Mouse (Mus musculus) limb, embryonic 10.5 days (tissue): ENCODE data around the gene Daam2. TPM values are rescaled to one million over a fixed set of nuclear protein-coding genes. Genes with fewer than 3 reads are reported as not detected.

Experiments used
- DNase-seq: peaks from one replicate; pipeline ENCODE4 v3.0.0-alpha.2; 2017; ENCODE audit warnings: low spot score
- H3K27ac ChIP-seq: fragments of 300-500 bp; sonication (generic); 2 replicates; pipeline ENCODE4 v1.5.1; 2016; ENCODE audit warnings: mild to moderate bottlenecking
- H3K27me3 ChIP-seq: fragments of 300-500 bp; sonication (generic); 2 replicates; pipeline ENCODE4 v1.6.1; 2016; ENCODE audit warnings: low read depth, mild to moderate bottlenecking; ENCODE audit not compliant: poor library complexity, severe bottlenecking
- H3K36me3 ChIP-seq: fragments of 300-500 bp; sonication (generic); 2 replicates; pipeline ENCODE4 v1.6.1; 2016; ENCODE audit warnings: mild to moderate bottlenecking, moderate library complexity
- H3K4me1 ChIP-seq: fragments of 300-500 bp; sonication (generic); 2 replicates; pipeline ENCODE4 v1.6.1; 2016
- H3K4me3 ChIP-seq: fragments of 300-500 bp; sonication (generic); 2 replicates; pipeline ENCODE4 v1.5.1; 2016; ENCODE audit warnings: mild to moderate bottlenecking, moderate library complexity
- H3K9me3 ChIP-seq: fragments of 300-500 bp; sonication (generic); replicated peaks from 2 replicates; pipeline ENCODE4 v1.6.1; 2016; ENCODE audit warnings: mild to moderate bottlenecking
- WGBS: fragments of 180-500 bp; shearing (Covaris S2); methylation state at CpG from one replicate; pipeline ENCODE4 v1.1.7; 2016; 5-methylcytosine and 5-hydroxymethylcytosine counted together
- polyA plus RNA-seq: library from polyadenylated mRNA; unstranded; fragments of >200 nt; fragmentation: Nextera tagmentation; extraction: Ambion mirVana; gene quantifications from 2 replicates; pipeline ENCODE4 v1.2.1, GENCODE M21; 2016

The Daam2 gene
- polyA plus RNA-seq, 1 experiment from 2014 or later = 10.7 TPM

- WGBS = 77% methylated on average over 2 of the region's 2 CpGs
- DNase-seq = no peak
- H3K36me3 ChIP-seq = peaks cover 25% of the 10 kb centered on the region
- H3K9me3 ChIP-seq = no peaks in the 10 kb centered on the region
- H3K4me3 ChIP-seq = no peak overlapping the region
- peaks cover 14% of the 10 kb centered on the region for H3K4me1 ChIP-seq
- no peaks in the 10 kb centered on the region for H3K27me3 ChIP-seq
- no peak overlapping the region for H3K27ac ChIP-seq
These were observed 63.9 kb downstream of the Daam2 start for GRCm38 (mm10) chr17:49500234-49500633.

DNA sequence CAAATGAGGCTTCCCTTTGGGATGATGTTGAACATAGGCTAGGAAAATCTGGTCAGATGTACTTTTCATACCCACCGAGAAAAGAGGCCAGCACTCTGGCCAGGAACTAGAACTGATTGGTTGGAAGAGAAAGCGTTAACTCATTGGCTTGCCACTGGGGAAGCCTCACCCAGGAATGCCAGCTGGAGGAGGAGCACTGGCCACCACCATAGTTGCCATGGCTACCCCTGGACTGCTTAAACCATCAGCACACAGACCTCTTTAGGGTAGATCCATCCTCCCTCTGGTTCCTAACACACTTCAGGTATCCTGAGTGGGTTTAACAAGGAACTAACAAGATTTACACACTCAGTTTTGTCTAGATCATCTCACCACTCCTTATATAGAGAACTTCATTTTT, 64.5 kb downstream of the Daam2 start:
- H3K9me3 ChIP-seq = no peaks in the 10 kb centered on the region

GRCm38 (mm10) chr17:49498169-49498568, 66.0 kb downstream of the Daam2 start:
- no peak overlapping the region for H3K27ac ChIP-seq
- 52% methylated on average over 3 of the region's 3 CpGs for WGBS
- peaks cover 46% of the 10 kb centered on the region for H3K36me3 ChIP-seq
- H3K4me1 ChIP-seq = peaks cover 4% of the 10 kb centered on the region; the same call in 1 of the 2 replicates
- H3K9me3 ChIP-seq = no peaks in the 10 kb centered on the region
- no peaks in the 10 kb centered on the region for H3K27me3 ChIP-seq
- H3K4me3 ChIP-seq = no peak overlapping the region
- DNase-seq = no peak

More for the DNA sequence above, 64.5 kb downstream of the Daam2 start:
- Histone ChIP-seq H3K36me3 (peaks cover 31% of the 10 kb centered on the region), H3K4me1 (peaks cover 14% of the 10 kb centered on the region), H3K27ac (no peak overlapping the region), H3K27me3 (no peaks in the 10 kb centered on the region), H3K4me3 (no peak overlapping the region)
- WGBS = 81% methylated on average over 2 of the region's 2 CpGs
- DNase-seq = no peak

DNA sequence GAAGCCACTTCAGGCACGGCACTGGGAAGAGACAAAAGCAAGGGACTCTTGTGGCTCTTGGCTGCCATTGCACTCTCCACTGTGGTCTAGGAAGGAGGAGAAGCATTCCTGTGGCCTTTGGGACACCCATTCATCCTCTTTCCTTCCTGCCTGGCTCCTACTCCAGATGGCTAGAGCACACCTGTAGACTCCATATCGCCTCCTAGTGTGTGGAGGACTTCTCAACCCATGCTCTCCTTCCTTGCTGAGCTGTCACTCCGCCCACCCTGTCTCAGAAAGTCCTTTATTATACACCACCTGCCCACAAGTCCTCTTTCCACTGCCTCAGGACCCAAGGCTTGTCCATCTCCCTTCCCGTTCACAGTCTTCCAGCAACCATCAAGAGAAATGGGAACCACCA, 70.9 kb downstream of the Daam2 start:
- no peaks in the 10 kb centered on the region for H3K9me3 ChIP-seq
- no peak overlapping the region for H3K4me3 ChIP-seq
- peaks cover 72% of the 10 kb centered on the region for H3K36me3 ChIP-seq
- no peak for DNase-seq
- H3K27ac ChIP-seq = no peak overlapping the region
- H3K27me3 ChIP-seq = no peaks in the 10 kb centered on the region
- WGBS = 93% methylated on average over 4 of the region's 4 CpGs
- H3K4me1 ChIP-seq = 0 out of 2 replicates have a peak, but pooled peaks cover 2% of the 10 kb centered on the region

DNA sequence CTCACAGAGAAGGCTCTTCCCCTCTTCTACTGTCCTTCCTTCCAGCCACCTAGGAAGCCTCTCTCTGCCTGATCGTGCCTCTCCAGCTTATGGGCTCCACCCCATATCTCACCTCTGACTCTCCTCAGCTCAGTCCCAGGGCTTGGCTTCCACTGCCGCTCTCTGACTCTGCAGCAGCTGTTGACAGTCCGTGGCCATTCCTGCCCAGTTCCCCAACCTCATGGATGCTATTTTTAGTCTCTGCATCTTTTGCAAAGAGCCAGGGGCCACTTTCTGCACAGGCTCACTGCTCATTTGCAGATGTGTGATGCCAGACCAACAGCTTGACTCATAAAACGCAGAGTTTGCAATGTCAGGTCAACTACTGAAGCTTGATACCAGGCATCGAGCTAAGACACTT, 75.0 kb downstream of the Daam2 start:
- no peak for DNase-seq
- peaks cover 81% of the 10 kb centered on the region for H3K36me3 ChIP-seq
- H3K27ac ChIP-seq = no peak overlapping the region
- no peaks in the 10 kb centered on the region for H3K9me3 ChIP-seq
- H3K4me1 ChIP-seq = no peaks in the 10 kb centered on the region
- WGBS = 75% methylated on average over 5 of the region's 5 CpGs
- H3K27me3 ChIP-seq = no peaks in the 10 kb centered on the region
- no peak overlapping the region for H3K4me3 ChIP-seq

DNA sequence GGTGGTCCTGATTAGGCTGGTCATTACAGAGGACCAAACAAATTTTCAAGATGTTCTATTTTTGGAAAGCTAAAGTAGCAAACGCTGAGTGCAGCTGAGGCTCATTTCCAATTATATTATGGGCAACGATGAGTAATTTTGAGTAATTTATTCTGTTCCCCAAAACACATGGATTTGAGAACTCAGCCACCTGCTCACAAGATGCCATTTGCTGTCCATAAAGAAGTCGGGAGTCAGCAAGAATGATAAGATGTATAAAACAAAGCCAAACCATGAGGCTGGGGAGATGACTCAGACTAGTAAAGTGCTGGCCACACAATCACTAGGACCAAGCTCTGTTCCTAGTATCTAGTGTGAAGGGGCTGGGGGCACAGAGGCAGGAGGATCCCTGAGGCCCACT, 79.7 kb downstream of the Daam2 start:
- 89% methylated on average over 3 of the region's 3 CpGs for WGBS
- Histone ChIP-seq H3K27me3 (no peaks in the 10 kb centered on the region), H3K4me3 (no peak overlapping the region), H3K36me3 (peaks cover 98% of the 10 kb centered on the region), H3K4me1 (no peaks in the 10 kb centered on the region), H3K27ac (no peak overlapping the region), H3K9me3 (no peaks in the 10 kb centered on the region)
- no peak for DNase-seq

- no peak overlapping the region for H3K4me3 ChIP-seq
These were observed 82.3 kb downstream of the Daam2 start for GRCm38 (mm10) chr17:49481876-49482275.

DNA sequence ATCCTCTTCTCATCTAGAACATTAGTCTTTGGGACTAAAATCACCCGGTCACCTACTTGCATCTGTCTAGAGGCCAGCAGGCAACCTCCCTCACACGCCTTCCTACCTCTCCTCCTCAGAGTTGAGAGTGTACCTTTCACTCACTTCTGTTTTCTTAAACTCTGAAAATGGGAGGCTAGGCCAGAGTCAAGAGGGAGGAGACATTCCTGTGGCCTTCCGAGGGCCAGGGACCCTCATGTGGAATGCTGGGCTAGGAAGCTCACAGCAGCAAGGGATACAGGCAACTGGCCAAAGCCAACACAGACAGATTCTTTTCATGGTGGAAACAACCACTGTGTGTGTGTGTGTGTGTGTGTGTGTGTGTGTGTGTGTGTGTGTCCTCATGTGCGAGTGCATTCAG, 86.8 kb downstream of the Daam2 start:
- Histone ChIP-seq H3K27me3 (no peaks in the 10 kb centered on the region), H3K9me3 (no peaks in the 10 kb centered on the region), H3K4me1 (peaks cover 7% of the 10 kb centered on the region; the same call in 1 of the 2 replicates), H3K36me3 (peaks cover 93% of the 10 kb centered on the region), H3K4me3 (no peak overlapping the region), H3K27ac (no peak overlapping the region)
- no peak for DNase-seq
- WGBS = 83% methylated on average over 4 of the region's 4 CpGs

More at GRCm38 (mm10) chr17:49481876-49482275, 82.3 kb downstream of the Daam2 start:
- peaks cover 94% of the 10 kb centered on the region for H3K36me3 ChIP-seq
- WGBS = 88% methylated on average over 3 of the region's 3 CpGs
- no peaks in the 10 kb centered on the region for H3K9me3 ChIP-seq
- H3K4me1 ChIP-seq = no peaks in the 10 kb centered on the region
- H3K27me3 ChIP-seq = no peaks in the 10 kb centered on the region
- no peak for DNase-seq
- no peak overlapping the region for H3K27ac ChIP-seq

GRCm38 (mm10) chr17:49475174-49475573, 89.0 kb downstream of the Daam2 start:
- H3K27ac ChIP-seq = no peak overlapping the region
- H3K27me3 ChIP-seq = no peaks in the 10 kb centered on the region
- peaks cover 7% of the 10 kb centered on the region; the same call in 1 of the 2 replicates for H3K4me1 ChIP-seq
- H3K9me3 ChIP-seq = no peaks in the 10 kb centered on the region
- no peak for DNase-seq
- WGBS = 85% methylated on average over 1 of the region's 1 CpGs
- H3K36me3 ChIP-seq = peaks cover 90% of the 10 kb centered on the region
- H3K4me3 ChIP-seq = no peak overlapping the region

- peaks cover 90% of the 10 kb centered on the region for H3K36me3 ChIP-seq
- no peak for DNase-seq
- no peaks in the 10 kb centered on the region for H3K27me3 ChIP-seq
- no peak overlapping the region for H3K4me3 ChIP-seq
- peaks cover 7% of the 10 kb centered on the region; the same call in 1 of the 2 replicates for H3K4me1 ChIP-seq
- 94% methylated on average over 4 of the region's 4 CpGs for WGBS
- H3K27ac ChIP-seq = no peak overlapping the region
- no peaks in the 10 kb centered on the region for H3K9me3 ChIP-seq
These were observed 90.1 kb downstream of the Daam2 start for GRCm38 (mm10) chr17:49474051-49474450.

DNA sequence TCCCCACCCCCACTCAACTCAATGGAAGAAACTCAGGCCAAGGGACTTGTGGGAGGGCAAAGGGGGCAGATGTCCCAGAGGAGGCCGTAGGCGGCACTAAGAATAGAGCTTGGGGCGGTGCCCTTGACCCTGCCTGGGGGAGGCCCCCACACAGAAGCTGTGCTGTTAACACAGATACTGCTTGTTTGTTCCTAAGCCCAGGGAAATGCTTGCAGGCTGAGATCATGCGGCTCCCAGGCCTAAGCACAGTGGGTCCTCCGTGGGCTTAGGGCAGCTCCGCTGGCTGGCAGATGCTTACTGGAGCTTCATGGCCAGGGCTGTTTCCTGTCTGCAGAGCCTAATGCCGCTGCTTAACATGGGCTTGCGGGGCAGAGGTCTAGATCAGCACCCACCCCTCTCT, 91.5 kb downstream of the Daam2 start:
- H3K27me3 ChIP-seq = no peaks in the 10 kb centered on the region
- no peak overlapping the region for H3K27ac ChIP-seq
- DNase-seq = no peak
- peaks cover 7% of the 10 kb centered on the region; the same call in 1 of the 2 replicates for H3K4me1 ChIP-seq
- no peak overlapping the region for H3K4me3 ChIP-seq
- peaks cover 83% of the 10 kb centered on the region for H3K36me3 ChIP-seq
- 70% methylated on average over 8 of the region's 8 CpGs for WGBS
- H3K9me3 ChIP-seq = no peaks in the 10 kb centered on the region

DNA sequence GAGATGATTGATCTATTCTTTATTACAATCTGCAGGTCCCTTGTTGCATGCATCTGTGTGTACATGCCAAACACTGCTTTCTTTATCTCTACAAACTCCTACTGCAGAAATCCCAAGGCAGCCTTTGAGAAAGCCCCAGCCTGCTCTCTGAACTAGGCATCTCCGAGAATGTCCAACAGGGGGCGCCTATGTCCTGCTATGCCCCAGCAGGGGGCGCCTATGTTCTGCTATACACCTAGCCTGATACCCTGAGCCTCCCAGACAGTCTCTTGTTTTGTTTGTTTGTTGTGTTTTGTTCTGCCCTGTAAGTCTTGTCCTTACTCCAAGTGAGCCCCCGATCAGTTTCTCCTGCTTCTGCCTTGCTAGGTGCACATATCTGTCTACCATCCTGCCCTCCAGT, 95.9 kb downstream of the Daam2 start:
- peak; percentile 85 for DNase-seq
- no peak overlapping the region for H3K4me3 ChIP-seq
- H3K27ac ChIP-seq = no peak overlapping the region
- peaks cover 78% of the 10 kb centered on the region for H3K36me3 ChIP-seq
- no peaks in the 10 kb centered on the region for H3K9me3 ChIP-seq
- no peaks in the 10 kb centered on the region for H3K27me3 ChIP-seq
- 28% methylated on average over 4 of the region's 4 CpGs for WGBS
- peaks cover 7% of the 10 kb centered on the region; the same call in 1 of the 2 replicates for H3K4me1 ChIP-seq

GRCm38 (mm10) chr17:49464884-49465283, 99.3 kb downstream of the Daam2 start:
- Histone ChIP-seq H3K27me3 (no peaks in the 10 kb centered on the region), H3K9me3 (no peaks in the 10 kb centered on the region), H3K36me3 (peaks cover 77% of the 10 kb centered on the region), H3K4me1 (no peaks in the 10 kb centered on the region), H3K27ac (no peak overlapping the region), H3K4me3 (no peak overlapping the region)
- no peak for DNase-seq
- 94% methylated on average over 3 of the region's 3 CpGs for WGBS

- WGBS = 90% methylated on average over 18 of the region's 18 CpGs
- H3K9me3 ChIP-seq = no peaks in the 10 kb centered on the region
- H3K4me1 ChIP-seq = no peaks in the 10 kb centered on the region
- DNase-seq = no peak
- H3K27me3 ChIP-seq = no peaks in the 10 kb centered on the region
- H3K27ac ChIP-seq = no peak overlapping the region
- H3K36me3 ChIP-seq = peaks cover 95% of the 10 kb centered on the region
- H3K4me3 ChIP-seq = no peak overlapping the region
These were observed 105.8 kb downstream of the Daam2 start for GRCm38 (mm10) chr17:49458386-49458785.
